Mouse (Mus musculus) midbrain, embryonic 14.5 days (tissue): ENCODE measurements at regions not wholly inside any gene's neighbourhood (a gene's known extent, or its start where the extent isn't known, plus 50 kb on each side); places are given as distances from the start of the nearest gene placed in this dataset.
A peak's percentile ranks its signal among the peaks of the same experiment; 100 is the strongest.

Experiments
- ATAC-seq: fragments of 200-750 bp; cut with Nextera tagmentation; 2 replicates; pipeline ENCODE4 v1.8.0; 2017; ENCODE audit warnings: moderate number of reproducible peaks, moderate library complexity; ENCODE audit not compliant: low FRiP score, low TSS enrichment
- DNase-seq: peaks from one replicate; pipeline ENCODE4 v3.0.0-alpha.2; 2015
- H3K27ac ChIP-seq: fragments of 300-500 bp; sonication (generic); replicated peaks from 2 replicates; pipeline ENCODE4 v1.5.1; 2014; ENCODE audit warnings: mild to moderate bottlenecking, low read depth, low read length, moderate library complexity
- H3K27me3 ChIP-seq: fragments of 300-500 bp; sonication (generic); 2 replicates; pipeline ENCODE4 v1.6.1; 2014; ENCODE audit warnings: low read length, control low read depth, mixed read lengths; ENCODE audit not compliant: control insufficient read depth, insufficient read depth
- H3K36me3 ChIP-seq: fragments of 300-500 bp; sonication (generic); 2 replicates; pipeline ENCODE4 v1.6.1; 2014; ENCODE audit warnings: low read length, control low read depth; ENCODE audit not compliant: control insufficient read depth, insufficient read depth
- H3K4me1 ChIP-seq: fragments of 300-500 bp; sonication (generic); 2 replicates; pipeline ENCODE4 v1.6.1; 2014; ENCODE audit warnings: mild to moderate bottlenecking, antibody characterized with exemption, low read length, control low read depth; ENCODE audit not compliant: control insufficient read depth, insufficient read depth
- H3K4me2 ChIP-seq: fragments of 300-500 bp; sonication (generic); 2 replicates; pipeline ENCODE4 v1.6.1; 2014; ENCODE audit warnings: mild to moderate bottlenecking, low read length, moderate library complexity
- H3K4me3 ChIP-seq: fragments of 300-500 bp; sonication (generic); replicated peaks from 2 replicates; pipeline ENCODE4 v1.5.1; 2014; ENCODE audit warnings: low read depth, low read length
- H3K9ac ChIP-seq: fragments of 300-500 bp; sonication (generic); replicated peaks from 2 replicates; pipeline ENCODE4 v1.6.1; 2014; ENCODE audit warnings: mild to moderate bottlenecking, low read length, moderate library complexity
- H3K9me3 ChIP-seq: fragments of 300-500 bp; sonication (generic); 2 replicates; pipeline ENCODE4 v1.6.1; 2016; ENCODE audit warnings: low read length, control low read depth, mixed read lengths; ENCODE audit not compliant: control insufficient read depth
- WGBS: fragments of 180-500 bp; shearing (Covaris S2); extraction: QIAGEN DNeasy Blood & Tissue Kit; methylation state at CpG from one replicate; pipeline ENCODE4 v1.1.7; 2014; 5-methylcytosine and 5-hydroxymethylcytosine counted together

GRCm38 (mm10) chr2:109621595-109621994, 52.9 kb upstream of the Bdnf start:
- no peaks in the 10 kb centered on the region for H3K9me3 ChIP-seq
- no peak for ATAC-seq
- 48% methylated on average over 9 of the region's 9 CpGs for WGBS
- DNase-seq: peak; percentile 3
- no peaks in the 10 kb centered on the region for H3K36me3 ChIP-seq
- no peak overlapping the region for H3K27ac ChIP-seq
- H3K27me3 ChIP-seq: no peaks in the 10 kb centered on the region
- peaks cover 5% of the 10 kb centered on the region; the same call in 1 of the 2 replicates for H3K4me1 ChIP-seq
- no peak overlapping the region for H3K9ac ChIP-seq
- no peak overlapping the region for H3K4me2 ChIP-seq
- no peak overlapping the region for H3K4me3 ChIP-seq
